Mouse (Mus musculus) gonadal fat pad, adult 2 months (tissue): ENCODE measurements at regions not wholly inside any gene's neighbourhood (a gene's known extent, or its start where the extent isn't known, plus 50 kb on each side); places are given as distances from the start of the nearest gene placed in this dataset.

ENCODE experiments used
- DNase-seq: peaks from one replicate; pipeline ENCODE4 v3.0.0-alpha.2; 2012; ENCODE audit warnings: low read depth

DNA sequence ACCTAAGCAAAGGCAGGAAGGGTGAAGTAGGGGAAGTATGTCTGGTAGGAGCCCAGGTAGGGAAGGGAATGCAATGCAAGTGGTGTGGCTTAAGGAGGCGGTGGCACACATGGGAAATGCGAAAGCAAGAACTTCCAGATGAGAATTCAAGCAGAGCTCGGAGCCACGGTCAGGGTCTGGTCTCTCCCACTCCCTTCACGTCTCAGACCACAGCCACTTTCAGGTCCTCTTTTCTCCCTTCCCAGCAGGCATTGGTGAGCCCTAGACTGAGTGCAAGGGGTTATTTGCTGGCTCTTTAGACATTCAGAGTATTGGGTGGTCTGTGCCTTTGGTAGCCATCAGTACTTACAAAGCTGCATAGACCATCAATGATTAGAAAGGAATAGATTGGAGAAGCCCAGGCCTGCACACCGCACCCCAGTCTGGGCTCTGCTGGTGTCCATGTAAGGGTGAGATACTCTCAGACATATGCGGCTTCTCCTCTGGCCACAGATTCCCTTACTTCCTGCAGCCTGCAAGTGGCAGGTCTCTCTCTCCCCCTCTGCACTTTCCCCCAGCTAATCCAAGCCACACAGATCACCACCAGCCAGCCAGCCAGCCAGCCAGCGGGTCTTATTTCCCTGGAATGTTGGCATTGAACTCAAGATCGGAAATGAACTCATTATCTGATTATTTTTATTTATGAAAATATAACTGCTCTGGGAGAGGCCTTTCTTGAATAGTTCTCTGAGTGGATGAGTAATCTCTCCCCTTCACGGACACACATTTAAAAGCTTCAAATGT lies 113.6 kb downstream of the Zfp36l2 start:
- DNase-seq: no peak

DNA sequence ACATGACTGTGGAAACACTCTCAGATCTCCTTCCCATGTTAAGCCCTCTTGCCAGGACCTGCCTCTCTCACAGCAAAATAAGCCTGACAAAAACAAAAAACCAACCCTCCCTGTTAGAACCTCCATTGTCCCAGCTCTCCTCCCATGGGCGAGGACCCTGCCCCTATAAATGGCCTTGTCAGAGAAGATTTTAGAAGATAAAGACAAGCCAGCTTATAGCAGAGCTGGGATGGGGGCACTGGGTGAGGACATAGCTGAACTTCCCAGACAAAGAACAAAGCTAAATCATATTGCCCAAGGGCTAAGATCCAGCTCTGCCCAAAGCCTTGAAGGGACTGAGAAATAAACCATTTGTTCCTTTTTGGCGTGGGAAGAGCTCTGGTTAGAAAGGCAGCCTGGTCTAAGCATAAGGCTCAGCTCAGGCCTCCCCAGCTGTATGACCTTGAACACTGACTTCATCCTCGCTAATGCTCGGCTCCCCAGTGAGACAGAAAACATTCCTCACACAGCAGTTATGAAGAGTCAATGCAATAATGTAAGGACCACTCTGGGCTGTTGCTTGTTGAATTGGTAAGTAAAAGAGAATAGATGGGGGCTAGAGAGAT lies 115.2 kb downstream of the Zfp36l2 start:
- no peak for DNase-seq

DNA sequence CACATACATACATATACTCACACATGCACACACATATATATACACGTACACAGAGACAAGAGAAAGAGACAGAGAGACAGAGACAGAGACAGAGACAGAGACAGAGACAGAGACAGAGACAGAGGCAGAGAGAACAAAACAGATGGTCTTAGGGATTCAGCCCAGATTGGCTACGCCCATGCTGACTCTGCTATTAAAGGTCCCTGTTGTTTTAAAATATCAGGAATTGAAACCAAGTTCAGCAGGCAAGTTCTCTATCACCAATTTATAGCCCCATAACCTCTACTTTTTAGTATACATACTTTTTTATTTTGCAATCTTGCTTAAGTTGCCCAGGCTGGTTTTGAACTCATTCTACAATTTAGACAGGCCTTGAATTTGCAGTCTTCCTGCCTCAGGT lies 115.9 kb downstream of the Zfp36l2 start:
- DNase-seq: no peak

DNA sequence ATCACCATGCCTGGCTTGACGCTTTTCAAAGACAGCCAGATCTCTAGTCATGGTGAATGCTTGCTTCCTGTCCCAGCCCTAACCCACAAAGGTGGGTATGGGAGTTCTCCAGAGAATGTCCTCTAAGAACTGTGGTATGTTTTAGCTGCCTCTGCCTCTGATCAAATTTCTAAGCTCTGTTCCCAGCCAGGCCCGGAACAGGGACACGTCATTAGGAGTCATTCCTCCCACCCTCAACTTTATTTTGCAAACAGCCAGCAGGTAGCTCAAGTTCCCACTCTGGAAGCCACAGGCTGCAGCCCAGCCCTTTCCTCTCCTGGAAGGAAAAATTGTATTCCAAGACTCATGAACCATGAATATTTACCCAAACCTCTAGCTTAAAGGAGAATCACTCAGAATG lies 117.2 kb downstream of the Zfp36l2 start:
- no peak for DNase-seq

DNA sequence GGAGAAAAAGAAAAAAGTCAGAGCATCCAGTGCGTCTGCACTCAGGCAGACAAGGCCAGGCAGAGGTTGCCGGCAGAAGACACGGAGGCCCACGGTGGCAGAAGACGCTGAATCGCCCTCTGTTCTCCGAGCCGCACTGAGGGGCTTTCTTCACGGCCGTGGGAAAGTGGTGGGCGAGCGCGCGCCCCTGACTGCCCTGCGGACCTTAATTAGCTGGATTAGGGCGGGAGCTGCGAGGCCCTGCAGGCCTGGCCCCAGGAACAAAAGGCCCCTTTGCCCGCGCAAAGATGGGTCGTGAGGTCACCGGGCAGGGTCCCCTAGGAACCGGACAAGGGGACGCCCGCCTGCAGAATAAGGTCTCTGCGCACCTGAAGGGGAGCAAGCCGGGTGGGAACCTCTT lies 120.6 kb downstream of the Zfp36l2 start:
- DNase-seq: no peak

DNA sequence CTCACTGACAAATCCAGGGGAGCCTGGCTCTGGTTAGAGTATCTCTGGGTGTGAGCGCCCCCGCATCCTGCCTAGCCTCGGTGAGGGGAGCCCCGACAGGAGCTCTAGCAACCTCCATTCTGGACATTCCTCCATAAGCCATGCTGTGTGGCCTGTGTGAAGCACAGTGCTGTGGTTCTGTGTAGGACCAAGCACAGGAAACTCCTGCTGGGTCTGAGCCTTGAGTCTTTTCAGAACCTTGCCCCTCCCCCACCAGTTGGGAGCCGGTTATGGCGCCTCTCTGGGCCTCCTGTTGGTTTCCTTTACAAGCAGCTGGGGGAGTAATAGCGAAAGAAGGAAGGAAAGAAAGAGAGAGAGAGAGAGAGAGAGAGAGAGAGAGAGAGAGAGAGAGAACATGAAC lies 124.0 kb downstream of the Zfp36l2 start:
- DNase-seq: no peak

DNA sequence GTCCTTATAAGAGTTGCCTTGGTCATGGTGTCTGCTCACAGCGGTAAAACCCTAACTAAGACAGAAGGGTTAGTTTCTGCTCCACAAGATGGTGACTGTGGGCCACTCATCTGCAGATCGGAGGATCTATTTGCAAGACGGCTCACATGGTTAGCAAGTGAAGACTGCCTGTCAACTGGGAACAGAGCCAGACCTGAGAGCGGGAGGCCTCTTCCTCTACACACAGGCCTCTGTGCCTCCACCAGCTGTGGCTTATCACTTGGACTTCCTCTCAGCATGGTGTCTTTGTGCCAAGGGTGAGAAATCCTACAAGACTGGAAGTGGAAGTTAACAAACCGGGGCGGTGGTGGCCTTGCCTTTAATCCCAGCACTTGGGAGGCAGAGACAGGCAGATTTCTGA lies 126.1 kb downstream of the Zfp36l2 start:
- no peak for DNase-seq

DNA sequence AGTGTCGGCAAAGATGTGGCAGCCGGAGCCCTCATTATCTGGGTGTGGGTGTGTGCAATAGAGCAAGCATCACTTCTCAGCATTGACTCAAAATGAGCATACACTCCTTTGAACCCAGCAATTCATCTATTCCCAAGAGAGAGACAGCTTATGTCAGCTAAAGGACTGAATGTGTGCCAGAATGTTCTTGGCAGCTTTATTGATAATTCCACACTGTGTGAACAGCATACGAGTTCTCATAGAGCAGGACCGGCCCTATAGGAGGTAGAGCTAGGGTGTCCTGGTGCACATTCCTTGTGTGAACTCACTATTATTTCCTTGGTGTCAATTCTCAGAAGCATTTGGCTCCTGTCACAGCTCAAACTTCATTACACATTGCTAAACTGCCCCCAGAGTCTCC lies 131.3 kb downstream of the Zfp36l2 start:
- DNase-seq: no peak

DNA sequence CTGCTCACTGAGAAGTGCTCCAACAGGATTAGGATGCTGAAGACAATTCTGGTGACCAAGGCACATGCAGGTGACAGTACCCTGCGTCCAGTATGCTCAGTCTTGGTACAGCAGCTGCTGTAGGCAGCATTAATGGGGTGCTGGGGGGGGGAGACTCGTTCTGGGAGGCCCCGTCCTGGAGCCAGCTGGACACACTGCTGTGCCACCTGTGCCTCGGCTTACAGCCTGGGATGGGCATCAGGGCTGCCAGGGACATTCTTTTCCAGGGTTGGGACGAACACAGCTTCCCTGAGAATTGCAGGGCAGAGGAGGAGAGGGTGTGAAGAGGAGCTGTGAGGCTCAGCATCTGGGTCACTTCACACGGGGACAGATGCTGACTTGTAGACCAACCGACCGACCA lies 135.3 kb downstream of the Zfp36l2 start:
- no peak for DNase-seq

DNA sequence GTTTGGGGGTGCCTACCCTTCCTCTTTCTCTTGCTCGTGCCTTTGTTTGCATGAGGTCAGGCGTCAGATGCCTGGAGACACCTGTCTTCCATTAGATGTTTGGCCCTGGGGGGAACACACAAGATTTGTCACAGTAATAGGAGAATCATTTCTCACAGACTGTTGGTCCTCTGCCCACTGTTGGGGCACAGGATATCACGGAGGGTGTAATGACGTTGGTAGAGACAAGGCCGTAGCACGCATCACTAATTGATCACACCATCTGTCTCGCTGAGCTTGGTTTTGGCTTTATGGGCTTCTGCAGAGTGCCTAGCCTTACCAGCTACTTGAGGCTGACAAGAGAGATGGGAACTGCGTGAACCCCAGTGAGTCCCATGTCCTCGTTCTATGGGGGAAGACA lies 136.5 kb downstream of the Zfp36l2 start:
- DNase-seq: no peak

DNA sequence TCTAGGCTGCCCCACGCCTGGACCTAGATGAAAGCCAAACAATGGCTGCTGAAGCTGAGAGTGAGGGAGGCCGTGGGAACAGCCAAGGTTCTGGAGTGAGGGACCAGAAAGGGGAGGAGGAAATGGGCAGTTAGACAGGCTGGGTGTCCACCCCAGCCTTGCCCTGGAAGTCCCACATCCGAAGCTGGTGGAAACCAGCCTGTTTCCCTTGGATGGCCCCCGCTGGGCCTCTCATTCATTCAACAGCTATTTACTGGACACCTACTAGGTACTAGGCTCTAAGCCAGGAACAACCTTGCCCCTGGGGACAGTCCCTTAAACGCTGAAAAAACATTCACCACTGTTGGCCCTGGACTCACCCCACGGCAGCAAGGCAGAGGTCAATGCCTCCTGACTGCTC lies 139.2 kb downstream of the Zfp36l2 start:
- DNase-seq: no peak

DNA sequence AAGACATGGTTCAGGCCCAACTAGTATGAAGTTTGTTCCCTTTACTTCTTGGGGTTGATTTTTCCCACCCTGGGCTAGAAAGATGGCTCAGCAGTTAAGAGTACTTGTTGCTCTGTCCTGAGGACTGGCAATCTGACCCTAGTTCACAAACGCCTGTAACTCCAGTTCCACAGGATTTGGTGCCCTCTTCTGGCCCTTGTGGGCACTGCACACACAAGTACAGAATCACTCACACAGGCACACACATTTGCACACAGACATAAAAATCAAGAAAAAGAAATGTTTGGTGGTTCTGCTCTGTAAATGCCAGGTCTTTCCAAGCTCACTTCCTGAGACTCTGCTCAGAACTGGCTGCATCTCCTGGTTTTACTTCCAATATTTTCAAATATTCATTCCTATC lies 140.2 kb downstream of the Zfp36l2 start:
- DNase-seq: no peak

DNA sequence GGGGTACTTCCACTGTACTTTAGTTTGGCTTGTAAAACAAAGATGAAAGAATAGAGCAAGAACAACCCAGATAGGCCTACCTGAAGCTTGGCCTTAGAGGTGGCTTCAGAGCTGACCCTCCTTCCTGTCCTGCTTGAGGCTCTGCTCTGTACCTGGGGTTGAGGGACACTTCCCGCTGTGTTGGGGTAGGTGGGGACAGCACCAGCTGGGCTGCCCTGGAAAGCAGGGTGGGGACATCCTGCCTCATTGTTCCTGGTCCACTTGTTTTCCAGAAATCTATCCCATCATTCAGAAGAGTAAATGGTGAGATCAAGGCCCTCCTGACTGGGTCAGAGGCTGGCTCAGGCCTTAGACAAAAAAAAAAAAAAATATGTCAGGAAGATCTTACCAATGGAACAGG lies 141.9 kb downstream of the Zfp36l2 start:
- DNase-seq: no peak

DNA sequence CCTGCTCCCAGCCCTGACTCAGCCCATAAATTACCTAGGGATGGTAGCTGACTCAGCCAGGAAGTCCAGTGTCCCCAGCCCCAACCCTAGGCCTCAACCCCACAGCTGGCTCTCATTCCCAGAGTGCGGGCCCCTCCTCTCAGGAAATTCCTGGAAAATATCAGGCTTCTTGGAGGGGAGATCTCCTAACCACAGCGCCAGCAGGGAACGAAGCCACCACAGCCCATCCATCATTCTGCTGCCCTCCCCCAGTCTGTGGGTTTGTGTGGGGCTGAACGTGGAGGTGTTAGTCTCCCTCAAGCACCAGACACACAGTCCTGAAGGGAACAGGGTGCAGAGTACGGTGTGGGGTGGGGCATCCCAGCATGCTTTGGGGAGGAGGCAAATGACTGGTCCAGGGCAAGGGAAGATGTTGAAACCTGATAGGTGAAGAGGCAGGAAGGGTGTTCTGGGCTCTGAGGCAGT lies 143.2 kb downstream of the Zfp36l2 start:
- DNase-seq: no peak

DNA sequence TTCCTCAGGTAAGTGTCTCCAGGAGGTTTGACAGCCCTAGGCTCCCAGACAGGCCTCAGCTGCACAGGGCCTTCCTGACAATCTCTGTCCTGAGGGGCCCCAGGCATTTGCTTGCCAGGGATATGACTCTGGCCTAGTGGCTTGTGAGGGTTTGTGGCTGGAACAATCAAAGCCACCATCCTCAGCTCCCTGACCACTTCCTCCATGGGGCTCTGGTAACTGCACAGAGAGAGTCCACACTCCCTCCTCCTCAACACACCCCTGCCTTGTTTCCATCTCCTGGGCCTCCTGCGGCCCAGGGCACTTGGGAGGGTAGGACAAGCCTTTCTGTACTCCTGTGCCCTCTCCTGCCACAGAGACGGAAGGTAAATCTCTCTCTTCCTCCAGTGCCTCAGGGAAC lies 144.6 kb downstream of the Zfp36l2 start:
- DNase-seq: no peak

DNA sequence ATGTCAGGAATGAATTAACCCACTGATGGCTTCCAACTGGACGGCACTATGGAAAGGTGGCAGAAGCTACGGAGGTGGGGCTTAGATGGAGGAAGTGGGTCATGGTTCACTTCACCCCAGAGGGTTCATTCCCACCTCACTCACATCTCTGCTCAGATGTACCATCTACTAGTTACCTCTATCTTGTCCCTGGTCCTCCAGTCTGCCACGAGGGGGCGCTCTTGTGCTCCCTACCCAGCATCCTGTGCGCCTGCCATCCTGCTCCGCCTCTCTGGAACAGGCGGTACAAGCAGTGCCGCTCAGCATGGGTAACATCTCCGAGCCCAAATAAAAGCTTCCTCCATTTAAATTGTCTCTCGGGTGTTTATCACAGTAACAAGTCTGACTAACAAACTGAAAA lies 148.3 kb downstream of the Zfp36l2 start:
- no peak for DNase-seq

DNA sequence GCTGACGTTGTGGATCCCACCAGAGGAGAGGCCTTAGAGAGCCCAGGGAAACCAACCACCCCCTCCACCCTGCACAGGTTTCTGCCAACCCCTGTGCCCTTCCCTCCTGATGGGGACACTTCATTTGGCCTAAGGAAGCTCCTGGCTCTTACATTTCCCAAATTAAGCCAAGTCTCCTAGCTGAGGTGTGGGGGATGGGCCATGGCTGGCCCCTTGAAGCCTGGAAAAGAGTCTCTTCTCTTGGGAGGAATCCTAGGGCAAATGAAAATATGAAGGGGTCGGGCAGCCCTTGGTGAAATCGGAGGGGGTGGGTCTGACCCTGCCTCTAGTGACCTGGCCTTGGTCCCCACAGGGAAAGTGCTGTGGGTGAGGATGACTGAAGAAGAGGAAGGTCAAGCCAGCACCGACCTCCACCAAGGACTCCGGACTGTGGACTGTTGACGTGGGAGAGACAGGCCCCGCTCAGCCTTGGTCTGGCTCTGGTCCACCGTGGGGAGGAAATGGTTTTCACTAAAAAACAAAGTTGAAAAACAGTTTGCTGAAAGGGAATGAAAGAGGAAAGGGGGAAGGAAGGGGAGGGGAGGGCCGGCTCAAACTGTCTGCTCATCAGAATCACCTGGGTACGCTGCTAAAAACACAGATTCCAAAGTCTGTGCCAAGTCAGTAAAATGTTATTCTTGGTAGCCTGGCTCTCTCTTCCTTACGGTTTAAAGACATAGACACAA lies 150.0 kb downstream of the Zfp36l2 start:
- no peak for DNase-seq

DNA sequence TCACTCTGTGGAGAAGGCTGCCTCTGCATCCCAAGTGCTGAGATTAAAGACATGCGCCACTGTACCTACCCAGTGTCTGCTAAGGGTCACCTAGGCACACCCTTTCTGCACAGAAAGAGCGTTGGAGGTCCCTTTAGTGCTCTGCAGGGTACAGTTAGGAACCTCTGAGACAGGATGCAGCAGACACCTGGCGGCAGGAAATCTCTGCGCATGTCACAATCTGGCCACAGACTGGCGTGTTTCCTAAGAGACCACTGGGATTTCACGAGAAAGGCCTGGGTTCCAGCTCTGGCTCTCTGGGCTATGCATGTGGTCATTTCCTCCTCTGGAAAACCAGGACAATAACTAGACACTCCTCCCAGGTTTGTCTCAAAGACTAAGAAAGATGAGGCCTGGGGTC lies 151.7 kb downstream of the Zfp36l2 start:
- no peak for DNase-seq

DNA sequence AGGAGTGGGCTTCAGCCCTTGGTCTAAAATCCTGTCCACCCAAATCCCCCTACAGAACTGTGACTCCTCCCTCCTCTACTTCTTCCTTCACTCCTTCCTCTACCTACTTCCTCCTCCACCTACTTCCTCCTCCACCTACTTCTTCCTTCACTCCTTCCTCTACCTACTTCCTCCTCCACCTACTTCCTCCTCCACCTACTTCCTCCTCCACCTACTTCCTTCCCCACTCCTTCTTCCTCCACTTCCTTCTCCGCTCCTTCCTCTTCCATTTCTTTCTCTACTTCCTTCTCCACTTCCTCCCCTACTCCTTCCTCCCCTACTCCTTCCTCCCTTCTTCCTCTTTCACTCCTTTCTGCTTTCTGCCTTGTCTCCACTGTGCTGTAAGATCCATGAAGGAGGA lies 152.9 kb downstream of the Zfp36l2 start:
- no peak for DNase-seq

DNA sequence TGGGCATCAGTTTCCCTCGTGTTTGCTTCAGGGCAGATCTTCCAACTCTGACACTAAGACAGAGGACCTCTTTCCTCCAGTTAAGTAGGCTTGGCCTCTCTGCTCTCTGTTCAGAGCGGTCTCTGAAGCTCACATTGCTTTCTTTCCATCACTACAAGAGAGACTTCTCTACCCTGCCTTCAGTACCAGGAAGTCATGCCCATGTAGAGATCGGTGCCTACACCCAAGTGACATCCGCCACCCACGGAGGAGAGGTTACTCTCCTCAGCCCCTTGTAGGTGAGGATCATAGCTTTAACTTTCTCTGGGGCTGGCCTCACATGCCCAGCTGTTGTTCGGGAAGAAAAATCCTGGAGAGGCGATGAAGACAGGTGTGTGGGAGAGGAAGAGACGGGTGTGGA lies 155.3 kb downstream of the Zfp36l2 start:
- DNase-seq: no peak

DNA sequence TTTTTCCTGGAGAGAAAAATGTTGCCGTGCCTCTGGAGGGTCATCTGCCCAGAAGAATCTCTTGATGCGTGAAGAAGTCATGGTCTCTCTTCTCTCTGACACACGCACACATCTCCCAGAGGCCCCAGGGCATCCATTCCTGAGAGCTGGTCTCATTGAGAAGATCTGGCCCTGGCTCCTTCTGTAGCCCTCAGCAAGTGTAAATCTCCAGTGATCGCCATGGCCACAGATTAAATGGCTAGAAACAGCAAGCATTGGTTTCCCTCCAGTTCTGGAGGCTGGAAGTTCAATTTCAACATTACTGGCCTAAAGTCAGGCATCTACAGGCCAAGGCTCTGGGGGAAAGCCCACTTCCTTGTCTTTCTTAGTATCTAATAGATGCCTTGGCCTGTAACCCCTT lies 155.9 kb downstream of the Zfp36l2 start:
- no peak for DNase-seq

DNA sequence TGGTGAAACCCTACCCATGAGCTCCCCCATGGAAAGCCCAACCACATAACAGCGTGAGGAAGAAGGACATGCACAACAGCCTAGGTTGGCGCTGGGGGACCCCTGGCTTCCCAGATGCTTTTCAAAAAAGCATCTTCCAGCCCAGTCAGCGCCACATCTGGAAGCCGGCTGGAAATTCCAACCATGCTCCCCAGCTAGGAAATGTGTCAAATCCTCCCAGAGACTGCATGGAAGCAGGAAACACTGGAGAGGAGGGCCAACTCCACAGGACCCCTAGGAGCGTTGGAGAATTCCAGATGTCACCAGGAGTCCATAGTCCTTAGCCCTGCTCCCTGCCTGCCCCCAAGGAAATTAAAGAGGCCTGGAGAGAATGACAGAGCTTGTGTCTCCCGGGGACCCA lies 156.4 kb downstream of the Zfp36l2 start:
- DNase-seq: no peak

DNA sequence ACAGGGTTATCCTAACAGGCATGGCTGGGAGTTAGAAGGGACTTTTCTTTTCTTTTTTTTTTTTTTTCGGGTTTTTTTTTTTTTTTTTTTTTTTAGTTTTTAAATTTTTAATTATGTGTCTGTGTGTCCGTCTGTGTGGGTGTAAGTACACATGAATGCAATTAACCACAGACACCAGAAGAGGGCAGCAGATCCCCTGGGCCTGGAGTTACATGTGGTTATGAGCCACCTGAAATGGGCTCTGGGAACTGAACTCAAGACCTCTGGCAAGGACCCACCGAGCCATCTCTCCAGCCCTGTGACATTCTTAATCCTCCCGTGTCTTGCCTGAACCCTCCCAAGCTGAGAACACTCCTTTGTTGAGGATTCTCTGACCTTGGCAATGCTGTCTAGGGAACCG lies 157.0 kb downstream of the Zfp36l2 start:
- no peak for DNase-seq
